ENCODE assay signal across 7 mouse cellular contexts in the genomic region with DNA sequence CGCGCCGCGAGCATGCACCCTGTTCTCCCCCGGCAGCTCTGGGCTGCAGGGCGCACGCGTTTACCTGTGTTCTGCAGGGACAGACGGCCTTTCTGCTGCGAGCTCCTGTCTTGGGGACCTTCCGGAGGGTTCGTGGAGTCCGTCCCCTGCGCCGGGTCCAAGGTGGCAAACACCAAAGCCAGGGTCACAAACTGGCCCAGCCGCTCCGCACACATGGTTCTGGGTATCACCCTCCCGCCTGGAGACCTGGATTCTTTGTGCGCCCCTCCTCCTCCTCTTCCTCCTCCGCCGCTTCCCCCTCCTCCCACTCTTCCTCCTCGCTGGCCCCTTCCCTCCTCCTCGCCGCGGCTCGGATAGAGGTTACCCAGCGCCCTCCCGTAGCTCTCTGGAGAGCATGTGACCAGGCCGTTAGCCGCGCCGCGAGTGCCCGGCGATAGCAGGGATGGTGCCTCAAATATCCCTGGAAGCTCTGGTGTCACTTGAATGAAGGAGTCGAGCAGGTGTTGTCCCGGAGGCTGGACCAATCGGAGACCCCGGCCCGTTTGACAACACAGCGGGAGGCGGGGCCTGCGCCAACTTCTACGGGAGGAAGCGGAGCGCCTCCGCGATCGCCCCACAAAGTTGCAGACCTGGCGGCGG. TPM values are rescaled to one million over a fixed set of nuclear protein-coding genes. Genes with fewer than 3 reads are reported as not detected.
DNase-seq lines count a peak whose midpoint lies in the region; ATAC-seq lines count a peak whose summit lies in the region.

A gene (minus strand): TSS at position 427 of the 639 bp plus-strand sequence.

- under 1% methylated on average over 51 of the region's 51 CpGs for WGBS in hindbrain, embryonic 16.5 days

- H3K36me3 ChIP-seq in hindbrain, embryonic 16.5 days (ENCODE audit: control insufficient read depth, insufficient read depth, low read length), result no peaks in the 10 kb centered on the region

- ATAC-seq in hindbrain, embryonic 16.5 days, result peak; percentile 83

- intact Hi-C loops in left cerebral cortex, postnatal 10 days (cut with DNase I), result loop anchor here (10.0 kb wide), 1 partner anchor 245 kb away; no protein-coding TSS in a partner anchor

- DNase-seq in R1 (ENCODE audit: low read depth, low spot score), result peak; percentile 92
- DNase-seq in gastrocnemius, adult 8-10 months (ENCODE audit: low spot score in 2 of 2), result peak; percentile 65 to 87
- peak; percentile 51 to 80 for DNase-seq in left cerebral cortex, postnatal 10 days (ENCODE audit: extremely low spot score in 1 of 2, low spot score in 2 of 2)
- peak; percentile 89 for DNase-seq in mesoderm, embryonic 11.5 days (ENCODE audit: low read depth, low spot score)
- DNase-seq in skeletal muscle tissue, adult 2 months (ENCODE audit: low read depth, low spot score), result peak; percentile 82

- H3K4me3 ChIP-seq in brown adipose tissue, adult 24 weeks (ENCODE audit: insufficient read depth, low read depth, low read length), result peak within 1 kb of the TSS; percentile 62
- peak within 1 kb of the TSS; percentile 77 for H3K4me3 ChIP-seq in hindbrain, embryonic 16.5 days (ENCODE audit: low read length)

- H3K9me3 ChIP-seq in hindbrain, embryonic 16.5 days (ENCODE audit: control insufficient read depth, low read length), result no peaks in the 10 kb centered on the region

- peak within 1 kb of the TSS; percentile 68 for H3K9ac ChIP-seq in hindbrain, embryonic 16.5 days (ENCODE audit: low read depth, low read length)

- H3K4me1 ChIP-seq in brown adipose tissue, adult 24 weeks (ENCODE audit: control insufficient read depth, insufficient read depth, insufficient read length, low read length), result 0 out of 2 replicates have a peak, but pooled peaks cover 2% of the 10 kb centered on the region
- H3K4me1 ChIP-seq in hindbrain, embryonic 16.5 days (ENCODE audit: control insufficient read depth, insufficient read depth, low read depth, low read length), result peaks cover 17% of the 10 kb centered on the region

- H3K4me2 ChIP-seq in hindbrain, embryonic 16.5 days (ENCODE audit: low read length), result peak within 1 kb of the TSS; percentile 99

- H3K27ac ChIP-seq in brown adipose tissue, adult 24 weeks (replicated peaks; ENCODE audit: low read depth, low read length), result no peak within 1 kb of the TSS
- peak within 1 kb of the TSS; percentile 45; the same call in 1 of the 2 replicates for H3K27ac ChIP-seq in hindbrain, embryonic 16.5 days (ENCODE audit: low read depth, low read length)

- peaks cover 8% of the 10 kb centered on the region for H3K27me3 ChIP-seq in hindbrain, embryonic 16.5 days (replicated peaks; ENCODE audit: control insufficient read depth, insufficient read depth, low read length)

RNA-seq across cellular contexts. Expression of the gene that starts here (rescaled TPM):
- 0.67 and 1.0 TPM in 2 replicates for polyA plus RNA-seq in brown adipose tissue, adult 24 weeks (2012; ENCODE audit: insufficient read depth, insufficient read length, missing spikeins)
- 10 to 100 TPM in 1 of 4 experiments, 1 to 10 TPM in 3; 1.1 to 25.7 (median 4.5) TPM for total RNA-seq in gastrocnemius, adult 8-10 months (2022)
- polyA plus RNA-seq in hindbrain, embryonic 16.5 days (2015; fragmentation: Nextera tagmentation; extraction: Ambion mirVana), result 1.5 and 1.6 TPM in 2 replicates
- 1 to 10 TPM; 2.3 to 2.5 TPM for total RNA-seq in left cerebral cortex, postnatal 10 days (2021)
